Mouse (Mus musculus): ENCODE measurements around the gene Tex264. TPM values are rescaled to one million over a fixed set of nuclear protein-coding genes. Genes with fewer than 3 reads are reported as not detected.
A peak's percentile ranks its signal among the peaks of the same experiment; 100 is the strongest.

Tex264 gene
- polyA plus RNA-seq, 1 experiment from 2014 or later, result 91.0 TPM

GRCm38 (mm10) chr9:106675965-106676364 is 9.8 kb downstream of the Tex264 start:
- peak; percentile 31; the same call in 1 of the 2 replicates for ATAC-seq
- Histone ChIP-seq H3K27ac (ENCODE audit: low read depth, low read length) (no peak overlapping the region), H3K4me1 (ENCODE audit: control insufficient read depth, insufficient read depth, low read depth, low read length) (no peaks in the 10 kb centered on the region), H3K36me3 (ENCODE audit: control insufficient read depth, insufficient read depth, low read length) (peaks cover 27% of the 10 kb centered on the region), H3K9me3 (ENCODE audit: control insufficient read depth, low read length) (no peaks in the 10 kb centered on the region), H3K9ac (ENCODE audit: low read depth, low read length) (no peak overlapping the region), H3K4me2 (ENCODE audit: low read length) (no peak overlapping the region), H3K4me3 (ENCODE audit: low read length) (no peak overlapping the region), H3K27me3 (replicated peaks; ENCODE audit: control insufficient read depth, insufficient read depth, low read length) (no peaks in the 10 kb centered on the region)
- 79% methylated on average over 9 of the region's 9 CpGs for WGBS

GRCm38 (mm10) chr9:106675480-106675879 is 10.2 kb downstream of the Tex264 start:
- no peaks in the 10 kb centered on the region for H3K27me3 ChIP-seq (replicated peaks; ENCODE audit: control insufficient read depth, insufficient read depth, low read length)
- H3K4me1 ChIP-seq (ENCODE audit: control insufficient read depth, insufficient read depth, low read depth, low read length), result no peaks in the 10 kb centered on the region
- peaks cover 27% of the 10 kb centered on the region for H3K36me3 ChIP-seq (ENCODE audit: control insufficient read depth, insufficient read depth, low read length)
- 0% methylated on average over 1 of the region's 1 CpGs for WGBS
- ATAC-seq, result peak; percentile 77
- no peaks in the 10 kb centered on the region for H3K9me3 ChIP-seq (ENCODE audit: control insufficient read depth, low read length)
- H3K27ac ChIP-seq (ENCODE audit: low read depth, low read length), result no peak overlapping the region
- H3K4me2 ChIP-seq (ENCODE audit: low read length), result no peak overlapping the region
- no peak overlapping the region for H3K9ac ChIP-seq (ENCODE audit: low read depth, low read length)
- no peak overlapping the region for H3K4me3 ChIP-seq (ENCODE audit: low read length)

- H3K9me3 ChIP-seq (ENCODE audit: control insufficient read depth, low read length), result no peaks in the 10 kb centered on the region
- 91% methylated on average over 2 of the region's 2 CpGs for WGBS
- no peak overlapping the region for H3K4me2 ChIP-seq (ENCODE audit: low read length)
- no peak overlapping the region for H3K4me3 ChIP-seq (ENCODE audit: low read length)
- H3K27me3 ChIP-seq (replicated peaks; ENCODE audit: control insufficient read depth, insufficient read depth, low read length), result no peaks in the 10 kb centered on the region
- no peak for ATAC-seq
- H3K9ac ChIP-seq (ENCODE audit: low read depth, low read length), result no peak overlapping the region
- H3K36me3 ChIP-seq (ENCODE audit: control insufficient read depth, insufficient read depth, low read length), result peaks cover 20% of the 10 kb centered on the region
- no peak overlapping the region for H3K27ac ChIP-seq (ENCODE audit: low read depth, low read length)
- no peaks in the 10 kb centered on the region for H3K4me1 ChIP-seq (ENCODE audit: control insufficient read depth, insufficient read depth, low read depth, low read length)
Observed at GRCm38 (mm10) chr9:106673860-106674259, 11.9 kb downstream of the Tex264 start.

GRCm38 (mm10) chr9:106664856-106665255 is 20.9 kb downstream of the Tex264 start:
- no peak overlapping the region for H3K9ac ChIP-seq (ENCODE audit: low read depth, low read length)
- 63% methylated on average over 6 of the region's 6 CpGs for WGBS
- H3K27ac ChIP-seq (ENCODE audit: low read depth, low read length), result peak overlapping the region; percentile 40
- H3K27me3 ChIP-seq (replicated peaks; ENCODE audit: control insufficient read depth, insufficient read depth, low read length), result no peaks in the 10 kb centered on the region
- no peak overlapping the region for H3K4me2 ChIP-seq (ENCODE audit: low read length)
- peaks cover 11% of the 10 kb centered on the region for H3K36me3 ChIP-seq (ENCODE audit: control insufficient read depth, insufficient read depth, low read length)
- ATAC-seq, result peak; percentile 37
- no peak overlapping the region for H3K4me3 ChIP-seq (ENCODE audit: low read length)
- no peaks in the 10 kb centered on the region for H3K9me3 ChIP-seq (ENCODE audit: control insufficient read depth, low read length)
- peaks cover 14% of the 10 kb centered on the region for H3K4me1 ChIP-seq (ENCODE audit: control insufficient read depth, insufficient read depth, low read depth, low read length)

DNA sequence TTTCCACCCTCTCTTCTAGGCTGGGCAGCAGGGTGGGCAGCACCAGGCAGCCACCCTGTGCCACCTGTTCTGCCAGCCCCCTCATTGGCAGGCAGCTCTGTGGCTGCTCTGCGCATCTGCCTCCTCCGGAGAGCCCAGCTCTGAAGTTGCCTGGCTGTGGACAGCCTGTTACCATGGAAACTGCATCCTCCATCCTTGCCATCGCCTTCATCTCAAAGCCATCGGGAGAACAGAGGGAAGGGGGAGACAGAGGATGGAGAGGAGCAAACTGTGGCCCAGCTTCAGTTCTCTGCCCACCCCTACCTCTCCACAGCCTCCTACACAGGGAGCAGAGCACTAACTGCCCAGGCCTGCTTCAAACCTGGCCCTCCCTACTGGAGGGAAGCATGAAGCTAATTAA is 21.3 kb downstream of the Tex264 start:
- peaks cover 11% of the 10 kb centered on the region for H3K36me3 ChIP-seq (ENCODE audit: control insufficient read depth, insufficient read depth, low read length)
- H3K4me3 ChIP-seq (ENCODE audit: low read length), result no peak overlapping the region
- peak; percentile 92 for ATAC-seq
- WGBS, result 19% methylated on average over 4 of the region's 4 CpGs
- no peak overlapping the region; the same call in 1 of the 2 replicates for H3K9ac ChIP-seq (ENCODE audit: low read depth, low read length)
- no peaks in the 10 kb centered on the region for H3K9me3 ChIP-seq (ENCODE audit: control insufficient read depth, low read length)
- no peak overlapping the region for H3K4me2 ChIP-seq (ENCODE audit: low read length)
- H3K27ac ChIP-seq (ENCODE audit: low read depth, low read length), result peak overlapping the region; percentile 40
- no peaks in the 10 kb centered on the region for H3K27me3 ChIP-seq (replicated peaks; ENCODE audit: control insufficient read depth, insufficient read depth, low read length)
- peaks cover 14% of the 10 kb centered on the region for H3K4me1 ChIP-seq (ENCODE audit: control insufficient read depth, insufficient read depth, low read depth, low read length)

GRCm38 (mm10) chr9:106663200-106663599 is 22.5 kb downstream of the Tex264 start:
- no peak for ATAC-seq

GRCm38 (mm10) chr9:106659935-106660334 is 25.8 kb downstream of the Tex264 start:
- WGBS, result 55% methylated on average over 1 of the region's 1 CpGs
- Histone ChIP-seq H3K27ac (ENCODE audit: low read depth, low read length) (no peak overlapping the region), H3K27me3 (replicated peaks; ENCODE audit: control insufficient read depth, insufficient read depth, low read length) (no peaks in the 10 kb centered on the region), H3K4me2 (ENCODE audit: low read length) (no peak overlapping the region), H3K4me3 (ENCODE audit: low read length) (no peak overlapping the region), H3K9me3 (ENCODE audit: control insufficient read depth, low read length) (no peaks in the 10 kb centered on the region), H3K36me3 (ENCODE audit: control insufficient read depth, insufficient read depth, low read length) (peaks cover 11% of the 10 kb centered on the region), H3K4me1 (ENCODE audit: control insufficient read depth, insufficient read depth, low read depth, low read length) (peaks cover 26% of the 10 kb centered on the region), H3K9ac (ENCODE audit: low read depth, low read length) (no peak overlapping the region)
- ATAC-seq, result no peak

More at GRCm38 (mm10) chr9:106663200-106663599, 22.5 kb downstream of the Tex264 start:
- 76% methylated on average over 6 of the region's 6 CpGs for WGBS
- Histone ChIP-seq H3K36me3 (ENCODE audit: control insufficient read depth, insufficient read depth, low read length) (peaks cover 11% of the 10 kb centered on the region), H3K27ac (ENCODE audit: low read depth, low read length) (no peak overlapping the region), H3K4me2 (ENCODE audit: low read length) (no peak overlapping the region), H3K9me3 (ENCODE audit: control insufficient read depth, low read length) (no peaks in the 10 kb centered on the region), H3K9ac (ENCODE audit: low read depth, low read length) (no peak overlapping the region), H3K4me1 (ENCODE audit: control insufficient read depth, insufficient read depth, low read depth, low read length) (peaks cover 14% of the 10 kb centered on the region), H3K27me3 (replicated peaks; ENCODE audit: control insufficient read depth, insufficient read depth, low read length) (no peaks in the 10 kb centered on the region), H3K4me3 (ENCODE audit: low read length) (no peak overlapping the region)

DNA sequence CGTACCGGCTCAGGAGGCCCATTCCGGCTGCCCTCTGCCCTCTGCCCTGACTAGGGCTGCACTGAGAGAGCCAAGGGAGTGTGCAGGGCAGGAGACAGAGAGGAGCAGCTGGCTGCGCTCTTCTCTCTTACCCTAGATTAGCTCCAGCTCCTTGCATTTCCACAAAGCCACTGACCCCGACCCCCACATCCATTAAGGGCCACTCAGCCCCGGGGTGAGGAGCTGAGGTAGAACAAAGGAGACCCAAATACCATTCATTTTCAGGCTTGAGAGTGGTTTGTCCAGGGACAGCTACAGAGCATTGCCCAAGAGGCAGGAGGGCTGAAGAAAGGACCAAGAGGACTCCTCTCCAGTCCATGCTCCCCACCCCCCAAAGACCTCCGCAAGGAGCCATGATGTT is 26.3 kb downstream of the Tex264 start:
- H3K9ac ChIP-seq (ENCODE audit: low read depth, low read length), result no peak overlapping the region
- H3K4me3 ChIP-seq (ENCODE audit: low read length), result no peak overlapping the region
- no peak for ATAC-seq
- no peaks in the 10 kb centered on the region for H3K9me3 ChIP-seq (ENCODE audit: control insufficient read depth, low read length)
- no peaks in the 10 kb centered on the region for H3K27me3 ChIP-seq (replicated peaks; ENCODE audit: control insufficient read depth, insufficient read depth, low read length)
- H3K36me3 ChIP-seq (ENCODE audit: control insufficient read depth, insufficient read depth, low read length), result peaks cover 11% of the 10 kb centered on the region
- H3K4me2 ChIP-seq (ENCODE audit: low read length), result no peak overlapping the region
- H3K27ac ChIP-seq (ENCODE audit: low read depth, low read length), result no peak overlapping the region
- peaks cover 22% of the 10 kb centered on the region for H3K4me1 ChIP-seq (ENCODE audit: control insufficient read depth, insufficient read depth, low read depth, low read length)
- 20% methylated on average over 7 of the region's 7 CpGs for WGBS

DNA sequence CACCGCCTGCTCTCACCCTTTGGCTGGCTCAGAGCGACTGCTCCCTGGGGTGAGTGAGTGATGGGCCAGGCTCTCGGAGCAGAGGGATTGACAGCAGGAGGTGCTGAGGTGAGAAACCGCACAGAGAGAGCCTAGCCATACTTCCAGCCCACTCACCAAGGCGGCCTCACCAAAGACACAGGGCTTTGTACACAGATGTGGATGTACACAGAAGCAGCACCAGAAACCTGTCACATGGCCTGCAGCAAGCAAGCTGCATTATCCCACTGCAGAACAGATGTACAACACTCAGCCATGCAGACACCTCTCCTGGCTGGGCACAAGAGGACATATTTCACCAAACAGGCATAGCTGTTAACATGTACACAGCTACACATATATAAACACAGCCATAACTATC is 28.1 kb downstream of the Tex264 start:
- Histone ChIP-seq H3K9me3 (ENCODE audit: control insufficient read depth, low read length) (no peaks in the 10 kb centered on the region), H3K4me3 (ENCODE audit: low read length) (no peak overlapping the region), H3K4me1 (ENCODE audit: control insufficient read depth, insufficient read depth, low read depth, low read length) (peaks cover 18% of the 10 kb centered on the region), H3K27ac (ENCODE audit: low read depth, low read length) (no peak overlapping the region), H3K36me3 (ENCODE audit: control insufficient read depth, insufficient read depth, low read length) (peaks cover 11% of the 10 kb centered on the region), H3K9ac (ENCODE audit: low read depth, low read length) (no peak overlapping the region), H3K27me3 (replicated peaks; ENCODE audit: control insufficient read depth, insufficient read depth, low read length) (no peaks in the 10 kb centered on the region), H3K4me2 (ENCODE audit: low read length) (no peak overlapping the region)
- WGBS, result 29% methylated on average over 5 of the region's 5 CpGs
- ATAC-seq, result no peak

DNA sequence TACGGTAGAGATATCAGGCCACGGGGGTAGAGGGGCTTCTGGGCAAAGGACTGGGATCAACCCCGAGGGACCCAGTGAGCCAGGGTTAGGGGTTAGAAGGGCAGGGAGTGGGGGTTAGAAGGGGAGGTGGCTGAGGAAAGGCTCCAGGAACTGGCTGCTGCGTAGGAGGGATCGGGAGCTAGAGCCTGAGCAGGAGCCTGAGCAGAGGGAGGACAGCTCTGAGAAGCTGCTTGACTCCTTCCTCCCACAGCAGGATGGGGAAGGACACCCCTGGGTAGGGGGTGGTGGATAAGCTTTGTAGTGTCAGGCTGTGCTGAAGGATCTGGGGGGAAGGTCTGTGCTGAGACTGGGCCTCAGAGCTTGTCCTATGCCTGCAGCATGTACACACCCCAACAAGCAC is 28.9 kb downstream of the Tex264 start:
- no peak overlapping the region for H3K27ac ChIP-seq (ENCODE audit: low read depth, low read length)
- H3K9ac ChIP-seq (ENCODE audit: low read depth, low read length), result no peak overlapping the region; the same call in 1 of the 2 replicates
- H3K36me3 ChIP-seq (ENCODE audit: control insufficient read depth, insufficient read depth, low read length), result peaks cover 5% of the 10 kb centered on the region
- peaks cover 18% of the 10 kb centered on the region for H3K4me1 ChIP-seq (ENCODE audit: control insufficient read depth, insufficient read depth, low read depth, low read length)
- no peak for ATAC-seq
- no peaks in the 10 kb centered on the region for H3K9me3 ChIP-seq (ENCODE audit: control insufficient read depth, low read length)
- no peak overlapping the region; the same call in 1 of the 2 replicates for H3K4me2 ChIP-seq (ENCODE audit: low read length)
- WGBS, result 26% methylated on average over 5 of the region's 5 CpGs
- H3K4me3 ChIP-seq (ENCODE audit: low read length), result no peak overlapping the region
- no peaks in the 10 kb centered on the region for H3K27me3 ChIP-seq (replicated peaks; ENCODE audit: control insufficient read depth, insufficient read depth, low read length)

Measured in hindbrain, embryonic 16.5 days (tissue).